Comparison of ENCODE assay signal across 14 mouse cellular contexts in genomic region chr9:56714391-56714790, GRCm38 (mm10).
"Had no signal": no experiment of that assay in that cellular context is flagged by ENCODE, and none has a peak within 500 bp of the region (broad histone marks: within the 10 kb centered on the region; RNA-seq: fewer than 3 reads in every experiment).

No protein-coding gene starts in this region.

- H3K27me3 ChIP-seq: liver, embryonic 13.5 days; midbrain, embryonic 12.5 days; neural tube, embryonic 13.5 days; stomach, embryonic 15.5 days had no signal

- H3K4me2 ChIP-seq: liver, embryonic 13.5 days; midbrain, embryonic 12.5 days; neural tube, embryonic 13.5 days; stomach, embryonic 15.5 days had no signal

- DNase-seq: kidney, adult 18-20 months; kidney, adult 9 months; kidney, postnatal 14 days; liver, embryonic 13.5 days; right cerebral cortex, postnatal 25 days; spleen, adult 18-20 months; thymus, postnatal 25 days had no signal

- H3K27ac ChIP-seq: liver, embryonic 13.5 days; midbrain, embryonic 12.5 days; neural tube, embryonic 13.5 days; stomach, embryonic 15.5 days had no signal

- H3K36me3 ChIP-seq: liver, embryonic 13.5 days; midbrain, embryonic 12.5 days; neural tube, embryonic 13.5 days; stomach, embryonic 15.5 days had no signal

- ATAC-seq: inflammation-experienced regulatory T-cells, adult 6 months; intestine, embryonic 16.5 days; midbrain, embryonic 16.5 days had no signal

- H3K9me3 ChIP-seq: liver, embryonic 13.5 days; midbrain, embryonic 12.5 days; neural tube, embryonic 13.5 days; stomach, embryonic 15.5 days had no signal

- H3K4me1 ChIP-seq: liver, embryonic 13.5 days; stomach, embryonic 15.5 days had no signal

- H3K9ac ChIP-seq: liver, embryonic 13.5 days; midbrain, embryonic 12.5 days; neural tube, embryonic 13.5 days; stomach, embryonic 15.5 days had no signal

- H3K4me3 ChIP-seq: liver, embryonic 13.5 days; midbrain, embryonic 12.5 days; myocyte; neural tube, embryonic 13.5 days; stomach, embryonic 15.5 days had no signal
